ENCODE assay signal across 8 mouse cellular contexts in genomic region chr4:155839483-155839910, GRCm38 (mm10). TPM values are rescaled to one million over a fixed set of nuclear protein-coding genes. Genes with fewer than 3 reads are reported as not detected.
DNase-seq lines count a peak whose midpoint lies in the region; ATAC-seq and TF ChIP-seq lines count a peak whose summit lies in the region.

Gene Mxra8 (plus strand): TSS chr4:155839680.

- H3K4me2 ChIP-seq in intestine, postnatal 0 days (replicated peaks; ENCODE audit: low read depth), result peak within 1 kb of the TSS; percentile 87

- H3K27me3 ChIP-seq in intestine, postnatal 0 days (replicated peaks; ENCODE audit: control insufficient read depth, insufficient read depth, low read length), result no peaks in the 10 kb centered on the region

- TF ChIP-seq CTCF in intestine, postnatal 0 days (IDR thresholded peaks at IDR 0.05; ENCODE audit: low read depth), result no peak

- peak in 1 of 2 experiments; percentile 39 for DNase-seq in layer of hippocampus, postnatal 14 days (ENCODE audit: low spot score in 2 of 2)
- no peak for DNase-seq in layer of hippocampus, adult 8-10 months (ENCODE audit: low spot score in 2 of 2)
- DNase-seq in embryo, embryonic 10 days (ENCODE audit: low spot score), result peak; percentile 93
- DNase-seq in heart, adult 11 months, result peak; percentile 100
- DNase-seq in lung, adult 18-20 months, result peak; percentile 92 to 95
- DNase-seq in ovary, postnatal 10 days (ENCODE audit: low spot score), result peak; percentile 67
- DNase-seq in layer of hippocampus, adult 18-20 months (ENCODE audit: low spot score in 2 of 2), result no peak

- 25% methylated on average over 16 of the region's 16 CpGs for WGBS in intestine, postnatal 0 days

- H3K4me3 ChIP-seq in intestine, postnatal 0 days (ENCODE audit: low read depth, low read length), result peak within 1 kb of the TSS; percentile 50

- H3K27ac ChIP-seq in intestine, postnatal 0 days (ENCODE audit: low read depth, low read length), result peak within 1 kb of the TSS; percentile 74

- H3K9ac ChIP-seq in intestine, postnatal 0 days (ENCODE audit: low read depth, low read length), result peak within 1 kb of the TSS; percentile 58

- no peaks in the 10 kb centered on the region for H3K9me3 ChIP-seq in intestine, postnatal 0 days (ENCODE audit: control insufficient read depth)

- H3K4me1 ChIP-seq in intestine, postnatal 0 days (replicated peaks; ENCODE audit: control insufficient read depth, insufficient read depth, low read length), result no peaks in the 10 kb centered on the region

- H3K36me3 ChIP-seq in intestine, postnatal 0 days (ENCODE audit: control insufficient read depth, insufficient read depth), result peaks cover 9% of the 10 kb centered on the region; the same call in 1 of the 2 replicates

- peak; percentile 62 for ATAC-seq in intestine, postnatal 0 days

RNA-seq across cellular contexts. Expression of gene Mxra8, which starts in this region (rescaled TPM):
- total RNA-seq in layer of hippocampus, postnatal 14 days (2021), result 10 to 100 TPM; 10.0 to 12.7 TPM
- total RNA-seq in layer of hippocampus, adult 8-10 months (2022), result 10 to 100 TPM in 2 of 4 experiments, 1 to 10 TPM in 2; 7.4 to 10.9 (median 9.6) TPM
- polyA plus RNA-seq in intestine, postnatal 0 days (2015; fragmentation: Nextera tagmentation; extraction: Ambion mirVana), result 38.5 and 39.9 TPM in 2 replicates
- 1 to 10 TPM; 5.6 to 6.9 TPM for total RNA-seq in layer of hippocampus, adult 18-20 months (2021)

Comparison
In these comparisons a context has a peak if more than half of its experiments do, and no peak if none do; other contexts are left out.
1. DNase-seq: peak in embryo, embryonic 10 days (single experiment), heart, adult 11 months (single experiment), lung, adult 18-20 months (2 of 2) and ovary, postnatal 10 days (single experiment); none in layer of hippocampus, adult 8-10 months (0 of 2) and layer of hippocampus, adult 18-20 months (0 of 2).